Mouse (Mus musculus) kidney, embryonic 16.5 days (tissue): ENCODE measurements around the gene Phykpl. TPM values are rescaled to one million over a fixed set of nuclear protein-coding genes. Genes with fewer than 3 reads are reported as not detected.

Experiments used
- ATAC-seq: fragments of 200-750 bp; cut with Nextera tagmentation; 2 replicates; pipeline ENCODE4 v1.8.0; 2017; ENCODE audit warnings: moderate TSS enrichment; ENCODE audit not compliant: low FRiP score, low TSS enrichment
- H3K27ac ChIP-seq: fragments of 300-500 bp; sonication (generic); 2 replicates; pipeline ENCODE4 v1.5.1; 2014; ENCODE audit warnings: low read length
- H3K27me3 ChIP-seq: fragments of 300-500 bp; sonication (generic); 2 replicates; pipeline ENCODE4 v1.6.1; 2014; ENCODE audit warnings: low read length, control low read depth, mixed read lengths; ENCODE audit not compliant: insufficient read depth
- H3K36me3 ChIP-seq: fragments of 300-500 bp; sonication (generic); 2 replicates; pipeline ENCODE4 v1.6.1; 2014; ENCODE audit warnings: low read length, control low read depth, mixed read lengths; ENCODE audit not compliant: insufficient read depth
- H3K4me1 ChIP-seq: fragments of 300-500 bp; sonication (generic); 2 replicates; pipeline ENCODE4 v1.6.1; 2014; ENCODE audit warnings: low read length, control low read depth, mixed read lengths; ENCODE audit not compliant: insufficient read depth
- H3K4me2 ChIP-seq: fragments of 300-500 bp; sonication (generic); replicated peaks from 2 replicates; pipeline ENCODE4 v1.6.1; 2014; ENCODE audit warnings: low read depth, low read length
- H3K4me3 ChIP-seq: fragments of 300-500 bp; sonication (generic); 2 replicates; pipeline ENCODE4 v1.5.1; 2014; ENCODE audit warnings: mild to moderate bottlenecking, low read length
- H3K9ac ChIP-seq: fragments of 300-500 bp; sonication (generic); replicated peaks from 2 replicates; pipeline ENCODE4 v1.6.1; 2014; ENCODE audit warnings: low read length
- H3K9me3 ChIP-seq: fragments of 300-500 bp; sonication (generic); 2 replicates; pipeline ENCODE4 v1.6.1; 2016; ENCODE audit warnings: low read length, control low read depth
- WGBS: fragments of 180-500 bp; shearing (Covaris S2); extraction: QIAGEN DNeasy Blood & Tissue Kit; methylation state at CpG from one replicate; pipeline ENCODE4 v1.1.7; 2014; 5-methylcytosine and 5-hydroxymethylcytosine counted together
- polyA plus RNA-seq: library from polyadenylated mRNA; unstranded; fragments of >200 nt; fragmentation: Nextera tagmentation; extraction: Ambion mirVana; gene quantifications from 2 replicates; pipeline ENCODE4 v1.2.1, GENCODE M21; 2015

Gene Phykpl
- polyA plus RNA-seq, 1 experiment from 2014 or later: 26.2 TPM

DNA sequence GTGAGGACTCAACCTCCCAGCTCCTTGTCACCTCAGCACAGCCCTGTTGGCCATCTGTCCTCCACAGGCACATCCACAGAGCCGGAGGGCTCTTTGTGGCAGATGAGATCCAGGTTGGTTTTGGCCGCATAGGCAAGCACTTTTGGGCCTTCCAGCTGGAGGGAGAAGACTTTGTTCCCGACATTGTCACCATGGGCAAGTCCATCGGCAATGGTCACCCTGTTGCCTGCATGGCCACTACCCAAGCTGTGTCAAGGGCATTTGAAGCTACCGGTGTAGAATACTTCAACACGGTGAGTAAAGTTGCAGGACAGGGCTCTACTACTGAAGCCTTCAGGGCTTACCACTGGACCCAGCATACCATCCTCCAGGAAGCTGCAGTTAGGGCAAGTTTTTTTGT is 9.3 kb downstream of the Phykpl start:
- 88% methylated on average over 6 of the region's 6 CpGs for WGBS
- H3K27ac ChIP-seq: no peak overlapping the region
- H3K4me2 ChIP-seq: no peak overlapping the region
- peaks cover 91% of the 10 kb centered on the region for H3K36me3 ChIP-seq
- H3K4me3 ChIP-seq: no peak overlapping the region
- ATAC-seq: no peak
- H3K4me1 ChIP-seq: 0 out of 2 replicates have a peak, but pooled peaks cover 3% of the 10 kb centered on the region
- H3K9ac ChIP-seq: no peak overlapping the region
- H3K27me3 ChIP-seq: no peaks in the 10 kb centered on the region
- no peaks in the 10 kb centered on the region for H3K9me3 ChIP-seq

DNA sequence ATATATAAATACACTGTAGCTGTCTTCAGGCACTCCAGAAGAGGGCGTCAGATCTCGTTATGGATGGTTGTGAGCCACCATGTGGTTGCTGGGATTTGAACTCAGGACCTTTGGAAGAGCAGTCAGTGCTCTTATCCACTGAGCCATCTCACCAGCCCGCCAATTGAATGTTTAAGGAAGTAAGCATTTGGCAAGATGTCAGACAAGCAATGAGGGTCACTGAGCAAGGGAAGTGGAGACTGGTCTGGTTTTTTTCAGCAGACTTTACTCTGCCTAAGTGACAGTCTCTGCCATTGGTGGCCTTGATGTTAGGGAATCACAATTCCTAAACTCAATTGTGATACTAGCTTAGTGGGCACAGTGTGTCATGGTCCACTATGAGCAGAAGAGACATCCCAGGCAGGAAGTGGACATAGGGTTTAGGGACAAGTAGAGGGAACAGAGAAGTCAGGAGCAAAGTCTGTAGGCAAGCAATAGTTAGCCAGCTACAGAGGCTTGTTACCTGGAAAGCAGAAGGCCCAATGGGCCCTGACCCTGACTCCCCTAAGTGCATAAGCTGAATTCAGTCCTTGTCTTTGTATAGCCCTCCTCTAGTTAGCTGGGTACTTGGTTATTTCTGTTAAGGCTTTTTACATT is 10.3 kb downstream of the Phykpl start:
- WGBS: 67% methylated on average over 3 of the region's 3 CpGs
- Histone ChIP-seq H3K9ac (no peak overlapping the region), H3K36me3 (peaks cover 91% of the 10 kb centered on the region), H3K4me3 (no peak overlapping the region), H3K9me3 (no peaks in the 10 kb centered on the region), H3K4me1 (0 out of 2 replicates have a peak, but pooled peaks cover 3% of the 10 kb centered on the region), H3K27me3 (no peaks in the 10 kb centered on the region), H3K27ac (no peak overlapping the region), H3K4me2 (no peak overlapping the region)
- ATAC-seq: no peak

- H3K9ac ChIP-seq: no peak overlapping the region
- H3K27ac ChIP-seq: no peak overlapping the region
- WGBS: 92% methylated on average over 1 of the region's 1 CpGs
- H3K36me3 ChIP-seq: peaks cover 94% of the 10 kb centered on the region
- no peaks in the 10 kb centered on the region for H3K9me3 ChIP-seq
- H3K4me1 ChIP-seq: 0 out of 2 replicates have a peak, but pooled peaks cover 3% of the 10 kb centered on the region
- H3K4me2 ChIP-seq: no peak overlapping the region
- no peak overlapping the region for H3K4me3 ChIP-seq
- H3K27me3 ChIP-seq: no peaks in the 10 kb centered on the region
- no peak for ATAC-seq
These were observed 11.0 kb downstream of the Phykpl start for GRCm38 (mm10) chr11:51595459-51596083.

DNA sequence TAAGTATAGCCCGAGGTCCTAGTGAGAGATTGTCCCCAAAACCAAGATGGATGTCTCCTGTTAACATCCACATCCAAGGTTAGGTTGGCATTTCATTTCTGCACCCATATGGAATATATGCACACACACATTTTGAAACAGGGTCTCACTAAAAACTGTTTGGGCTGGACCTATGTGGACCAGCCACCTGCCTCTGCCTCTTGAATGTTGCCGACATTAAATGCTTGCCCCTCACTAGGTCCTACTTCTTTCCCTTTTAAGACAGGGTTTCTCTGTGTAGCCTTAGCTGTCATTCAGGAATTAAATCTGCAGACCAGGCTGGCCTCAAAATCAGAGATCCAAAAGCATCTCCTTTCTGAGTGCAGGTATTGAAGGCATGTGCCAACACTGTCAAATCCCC is 13.0 kb downstream of the Phykpl start:
- no peak for ATAC-seq
- 84% methylated on average over 2 of the region's 2 CpGs for WGBS

GRCm38 (mm10) chr11:51602253-51602652 is 17.7 kb downstream of the Phykpl start:
- no peak overlapping the region for H3K27ac ChIP-seq
- H3K36me3 ChIP-seq: peaks cover 79% of the 10 kb centered on the region
- peaks cover 33% of the 10 kb centered on the region for H3K4me1 ChIP-seq
- no peaks in the 10 kb centered on the region for H3K9me3 ChIP-seq
- 89% methylated on average over 3 of the region's 3 CpGs for WGBS
- H3K4me3 ChIP-seq: no peak overlapping the region
- no peaks in the 10 kb centered on the region for H3K27me3 ChIP-seq
- no peak overlapping the region for H3K4me2 ChIP-seq
- H3K9ac ChIP-seq: 0 out of 2 replicates have a peak overlapping the region, but pooled peaks have one; percentile 23
- no peak for ATAC-seq

More for the DNA sequence above, 13.0 kb downstream of the Phykpl start:
- no peak overlapping the region for H3K4me3 ChIP-seq
- H3K27ac ChIP-seq: no peak overlapping the region
- no peaks in the 10 kb centered on the region for H3K9me3 ChIP-seq
- H3K36me3 ChIP-seq: peaks cover 93% of the 10 kb centered on the region
- H3K9ac ChIP-seq: no peak overlapping the region
- peaks cover 8% of the 10 kb centered on the region for H3K4me1 ChIP-seq
- H3K4me2 ChIP-seq: no peak overlapping the region
- no peaks in the 10 kb centered on the region for H3K27me3 ChIP-seq

DNA sequence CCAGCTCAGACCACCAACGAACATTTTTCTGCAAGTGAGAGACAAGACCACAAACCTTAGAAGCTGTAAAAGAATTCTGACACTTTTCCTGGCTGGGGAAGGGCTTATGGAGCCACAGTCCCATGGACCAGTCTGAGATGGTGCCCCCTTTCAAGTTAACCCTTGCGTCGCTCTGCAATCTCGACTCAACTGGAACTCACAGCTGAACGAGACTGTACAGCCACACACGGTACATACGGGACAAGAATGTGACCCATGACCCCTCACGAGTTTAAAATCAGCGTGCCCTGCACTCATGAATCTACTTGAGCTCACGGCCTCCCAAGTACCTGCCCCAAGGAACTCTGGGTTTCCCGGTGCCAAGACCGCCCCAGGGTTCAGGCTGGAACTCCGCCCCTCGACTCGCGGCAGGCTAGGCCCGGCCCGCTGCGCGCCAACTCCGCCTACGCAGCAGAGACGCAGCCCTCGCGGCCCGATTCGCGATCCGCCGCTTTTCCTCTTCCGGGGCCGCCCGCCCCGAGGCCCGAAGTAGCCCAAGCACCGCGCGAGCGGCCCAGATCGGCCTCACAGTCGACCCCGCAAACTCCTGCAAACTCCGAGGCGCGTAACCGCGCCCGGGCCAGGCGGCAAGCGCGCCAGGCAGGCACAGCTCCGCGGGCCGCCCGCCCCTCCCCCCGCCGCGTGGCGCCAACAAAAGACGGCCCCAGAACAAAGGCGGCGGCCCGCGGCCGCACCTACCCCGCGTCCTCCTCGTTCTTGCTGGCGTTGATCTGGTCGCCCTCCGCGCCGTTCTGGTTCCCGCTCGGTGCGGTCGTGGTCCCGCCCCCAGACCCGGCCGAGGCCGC is 21.3 kb downstream of the Phykpl start:
- Histone ChIP-seq H3K27me3 (no peaks in the 10 kb centered on the region), H3K27ac (peak overlapping the region; percentile 96), H3K4me3 (peak overlapping the region; percentile 96), H3K9ac (peak overlapping the region; percentile 100), H3K4me1 (peaks cover 39% of the 10 kb centered on the region), H3K4me2 (peak overlapping the region; percentile 93), H3K36me3 (peaks cover 44% of the 10 kb centered on the region), H3K9me3 (no peaks in the 10 kb centered on the region)
- WGBS: under 1% methylated on average over 71 of the region's 81 CpGs
- ATAC-seq: peak; percentile 81

DNA sequence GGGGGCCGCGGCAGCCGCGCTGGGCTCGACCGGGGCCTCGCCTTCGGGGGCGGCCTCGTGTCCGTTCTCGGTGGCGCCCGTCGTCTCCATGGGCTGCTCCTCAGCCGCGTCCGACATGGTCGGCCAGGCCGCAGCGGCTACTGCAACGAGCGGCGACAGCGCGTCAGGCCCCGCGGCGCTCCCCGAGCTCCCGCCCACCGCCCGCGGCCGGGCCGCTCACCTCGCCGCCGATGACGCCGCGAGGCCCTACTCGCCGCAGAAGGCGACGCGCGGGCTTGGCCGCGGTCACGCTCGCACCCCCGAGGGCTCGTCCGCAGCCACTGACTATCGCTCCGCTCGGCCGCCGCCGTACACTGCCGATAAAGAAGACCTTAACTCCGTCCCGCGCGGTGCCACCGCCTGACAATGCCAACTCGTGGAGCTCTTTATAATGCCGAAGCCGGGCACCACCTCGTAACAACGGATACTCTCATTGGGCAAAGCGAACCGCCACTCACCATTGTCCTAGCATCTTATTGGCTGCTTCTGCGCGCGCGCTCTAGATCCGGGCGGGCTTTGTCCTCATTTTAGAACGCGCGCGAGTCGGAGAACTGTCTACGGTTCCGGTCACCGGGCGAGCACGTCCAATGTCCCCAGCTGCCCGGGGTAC is 22.0 kb downstream of the Phykpl start, which contains the start of gene Hnrnpab:
Gene Hnrnpab (minus strand): TSS at position 401 of the 649 bp plus-strand sequence.
- peaks cover 39% of the 10 kb centered on the region for H3K4me1 ChIP-seq
- peaks cover 36% of the 10 kb centered on the region for H3K36me3 ChIP-seq
- H3K4me2 ChIP-seq: peak within 1 kb of the TSS; percentile 93
- peak within 1 kb of the TSS; percentile 96 for H3K27ac ChIP-seq
- peak; percentile 94 for ATAC-seq
- H3K4me3 ChIP-seq: peak within 1 kb of the TSS; percentile 96
- H3K9ac ChIP-seq: peak within 1 kb of the TSS; percentile 100
- whole genome bisulfite sequencing: under 1% methylated on average over 91 of the region's 91 CpGs
- H3K9me3 ChIP-seq: no peaks in the 10 kb centered on the region
- no peaks in the 10 kb centered on the region for H3K27me3 ChIP-seq

DNA sequence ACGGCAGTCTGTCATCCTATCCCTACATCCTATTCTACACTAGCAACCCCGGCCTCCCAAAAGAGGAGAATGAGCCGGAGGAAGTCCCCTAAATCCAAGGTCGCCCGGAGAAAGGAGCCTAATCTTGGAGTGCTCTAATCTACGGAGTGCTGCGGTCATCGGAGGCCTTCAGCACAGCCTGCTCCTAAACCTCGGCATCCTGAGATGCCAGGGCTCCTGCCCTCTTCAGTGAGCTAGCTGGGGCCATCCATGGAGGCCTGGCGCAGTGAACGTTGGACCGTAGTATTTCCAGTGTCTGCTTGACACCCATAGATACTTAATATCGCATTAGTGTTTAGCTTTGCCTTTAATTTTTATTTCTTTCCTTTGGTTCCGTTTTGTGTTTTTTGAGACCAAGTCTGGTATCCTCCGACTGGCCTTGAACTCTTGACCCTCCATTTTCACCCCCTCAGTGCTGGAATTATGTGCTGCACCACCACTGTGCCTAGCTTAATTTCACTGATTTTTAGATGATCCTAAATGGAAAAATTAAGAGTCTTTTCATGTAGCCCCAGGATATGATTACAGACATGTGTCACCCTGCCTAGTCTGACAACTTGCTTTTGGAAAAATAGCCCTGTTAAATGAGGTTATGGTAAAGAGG is 22.7 kb downstream of the Phykpl start:
- no peaks in the 10 kb centered on the region for H3K9me3 ChIP-seq
- WGBS: 6% methylated on average over 15 of the region's 15 CpGs
- peak overlapping the region; percentile 95 for H3K27ac ChIP-seq
- peaks cover 30% of the 10 kb centered on the region for H3K36me3 ChIP-seq
- H3K4me2 ChIP-seq: peak overlapping the region; percentile 85
- peak overlapping the region; percentile 100 for H3K9ac ChIP-seq
- peak overlapping the region; percentile 96 for H3K4me3 ChIP-seq
- peaks cover 34% of the 10 kb centered on the region for H3K4me1 ChIP-seq
- no peaks in the 10 kb centered on the region for H3K27me3 ChIP-seq
- ATAC-seq: peak; percentile 59
